Mouse (Mus musculus): ENCODE data around the gene Zcchc17. TPM values are rescaled to one million over a fixed set of nuclear protein-coding genes. Genes with fewer than 3 reads are reported as not detected.

Gene Zcchc17
- 24.0 TPM for polyA plus RNA-seq (2012; fragmentation: generic; extraction: Trizol)

DNA sequence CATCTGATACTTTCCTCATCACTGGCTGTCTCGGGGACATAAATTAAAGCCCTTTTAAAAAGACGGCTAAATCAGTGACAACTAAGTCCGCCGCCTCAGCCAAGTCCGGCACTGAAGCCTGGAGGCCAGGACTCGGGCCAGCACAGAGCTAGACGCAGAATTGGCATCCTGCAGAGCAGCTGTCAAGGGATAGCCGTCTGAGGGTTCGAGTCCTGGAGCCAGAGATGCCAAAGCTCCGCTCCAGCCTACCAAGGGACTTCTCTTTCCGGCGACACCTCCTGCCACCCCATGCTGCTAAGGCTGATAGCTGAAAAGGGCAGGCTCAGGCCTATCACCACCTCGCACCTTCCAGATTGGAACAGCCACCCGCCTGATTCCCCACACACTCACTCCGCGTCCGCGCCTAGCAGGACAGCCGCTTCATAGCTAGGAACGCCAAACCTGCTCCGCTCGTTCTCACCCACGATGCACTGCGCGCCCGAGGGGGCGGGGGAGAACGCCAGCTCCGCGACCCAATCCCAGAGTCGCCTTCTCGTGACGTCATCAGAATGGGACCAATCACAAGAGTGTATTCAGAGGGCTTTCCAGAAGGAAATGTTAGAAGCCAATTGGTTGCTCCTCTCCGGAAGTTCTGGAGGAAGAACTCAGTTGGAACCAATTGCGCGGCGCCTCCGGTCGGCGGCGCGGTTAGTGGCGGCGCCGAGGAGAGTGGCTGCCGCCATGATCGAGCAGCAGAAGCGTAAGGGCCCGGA lies at the start of gene Zcchc17, which contains the start of gene Snrnp40:
Gene Zcchc17, minus strand, starts transcription at position 458 of the 752 bp plus-strand sequence.
Gene Snrnp40, plus strand, starts transcription at position 647 of the 752 bp plus-strand sequence.
- H3K79me2 ChIP-seq (ENCODE audit: control insufficient read depth, insufficient read depth), result peaks cover 44% of the 10 kb centered on the region
- peak within 1 kb of the TSS; percentile 97 for H3K4me2 ChIP-seq (ENCODE audit: low read depth)
- no peaks in the 10 kb centered on the region for H3K36me3 ChIP-seq (ENCODE audit: control insufficient read depth, insufficient read depth)
- TF ChIP-seq POLR2A (IDR thresholded peaks at IDR 0.05; ENCODE audit: insufficient read length, low read depth), result peak; percentile 91
- TF ChIP-seq MYOG (IDR thresholded peaks at IDR 0.05; ENCODE audit: control insufficient read depth in 1 of 3, insufficient read depth in 1 of 3, insufficient read length in 2 of 3, low read depth in 2 of 3), result peak in 1 of 3 experiments; percentile 37
- TF ChIP-seq USF1 (IDR thresholded peaks at IDR 0.05; ENCODE audit: low read depth), result no peak
- peak in 2 of 3 experiments; percentile 30 to 31 for TF ChIP-seq MYOD1 (IDR thresholded peaks at IDR 0.05; ENCODE audit: control insufficient read depth in 1 of 3, insufficient read length in 2 of 3, low read depth in 2 of 3)
- TF ChIP-seq TCF12 (IDR thresholded peaks at IDR 0.05; ENCODE audit: insufficient read depth, poor library complexity, severe bottlenecking), result no peak
- TF ChIP-seq POLR2AphosphoS2 (IDR thresholded peaks at IDR 0.05; ENCODE audit: insufficient read length, low read depth), result peak; percentile 94
- peak; percentile 16 for TF ChIP-seq REST (IDR thresholded peaks at IDR 0.05; ENCODE audit: insufficient read depth, insufficient read length)
- peak; percentile 66 for TF ChIP-seq E2F4 (IDR thresholded peaks at IDR 0.05; ENCODE audit: insufficient read depth)
- H3K4me3 ChIP-seq, result peak within 1 kb of the TSS; percentile 90
- no peaks in the 10 kb centered on the region for H3K27me3 ChIP-seq (ENCODE audit: control insufficient read depth, insufficient read depth, insufficient read length)
- peak within 1 kb of the TSS; percentile 85 for H3ac ChIP-seq (ENCODE audit: control insufficient read depth, insufficient read length)

DNA sequence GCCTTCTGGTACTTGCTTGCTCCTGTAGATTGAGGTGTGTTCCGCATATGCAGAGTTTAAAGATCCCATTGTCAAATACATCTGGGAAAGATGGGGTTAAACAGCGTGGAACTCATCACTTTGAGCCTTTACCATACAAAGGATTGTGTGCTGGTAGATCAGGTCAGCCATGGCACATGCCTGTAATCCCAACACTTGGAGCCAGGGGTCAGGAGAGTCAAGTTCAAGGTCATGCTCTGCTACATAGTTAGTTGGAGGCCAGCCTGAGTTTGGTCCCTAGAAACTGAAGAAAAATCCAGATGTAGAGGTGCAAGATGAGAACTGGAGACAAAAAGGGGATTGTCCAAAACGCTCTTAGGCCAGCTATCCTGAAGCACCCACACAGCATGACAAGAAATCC lies 31.5 kb upstream of the Zcchc17 start:
- TF ChIP-seq TCF3 (IDR thresholded peaks at IDR 0.05; ENCODE audit: insufficient read length, low read depth) (no peak), MYOD1 (IDR thresholded peaks at IDR 0.05; ENCODE audit: control insufficient read depth in 1 of 3, insufficient read length in 2 of 3, low read depth in 2 of 3) (no peak)
- no peak overlapping the region for H3K4me3 ChIP-seq
- H3K79me2 ChIP-seq (ENCODE audit: control insufficient read depth, insufficient read depth), result no peaks in the 10 kb centered on the region
- no peak overlapping the region for H3ac ChIP-seq (ENCODE audit: control insufficient read depth, insufficient read length)
- peaks cover 19% of the 10 kb centered on the region for H3K36me3 ChIP-seq (ENCODE audit: control insufficient read depth, insufficient read depth)
- no peak overlapping the region for H3K4me2 ChIP-seq (ENCODE audit: low read depth)
- H3K27me3 ChIP-seq (ENCODE audit: control insufficient read depth, insufficient read depth, insufficient read length), result no peaks in the 10 kb centered on the region

DNA sequence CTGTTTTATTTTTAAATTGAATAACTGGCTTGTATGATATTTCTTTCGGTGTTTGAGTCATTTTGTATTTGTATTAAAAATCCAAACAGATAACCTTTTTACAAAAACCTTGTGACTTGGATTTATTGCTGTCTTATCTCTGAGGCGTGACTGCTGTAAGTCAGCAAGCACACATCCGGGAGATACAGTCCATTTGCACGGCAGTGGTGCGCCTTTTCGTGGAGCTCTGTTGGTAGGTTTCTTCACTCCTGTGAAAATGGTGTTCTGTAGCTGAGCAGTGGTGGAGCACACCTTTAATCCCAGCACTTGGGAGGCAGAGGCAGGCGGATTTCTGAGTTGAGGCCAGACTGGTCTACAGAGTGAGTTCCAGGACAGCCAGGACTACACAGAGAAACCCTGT lies 30.2 kb upstream of the Zcchc17 start:
- H3K4me2 ChIP-seq (ENCODE audit: low read depth), result no peak overlapping the region
- TF ChIP-seq CEBPB (IDR thresholded peaks at IDR 0.05; ENCODE audit: insufficient read depth, poor library complexity, severe bottlenecking), result no peak
- no peak for TF ChIP-seq POLR2A (IDR thresholded peaks at IDR 0.05; ENCODE audit: insufficient read length, low read depth)
- no peak for TF ChIP-seq POLR2AphosphoS2 (IDR thresholded peaks at IDR 0.05; ENCODE audit: insufficient read length, low read depth)
- TF ChIP-seq USF1 (IDR thresholded peaks at IDR 0.05; ENCODE audit: low read depth), result no peak
- no peak for TF ChIP-seq SRF (IDR thresholded peaks at IDR 0.05; ENCODE audit: control insufficient read depth, insufficient read length, low read depth)
- no peak for TF ChIP-seq E2F4 (IDR thresholded peaks at IDR 0.05; ENCODE audit: insufficient read depth)
- TF ChIP-seq TCF3 (IDR thresholded peaks at IDR 0.05; ENCODE audit: insufficient read length, low read depth), result no peak
- TF ChIP-seq MYOG (IDR thresholded peaks at IDR 0.05; ENCODE audit: control insufficient read depth in 1 of 3, insufficient read depth in 1 of 3, insufficient read length in 2 of 3, low read depth in 2 of 3), result no peak
- no peak for TF ChIP-seq MAX (IDR thresholded peaks at IDR 0.05; ENCODE audit: low read depth)
- TF ChIP-seq MYOD1 (IDR thresholded peaks at IDR 0.05; ENCODE audit: control insufficient read depth in 1 of 3, insufficient read length in 2 of 3, low read depth in 2 of 3), result no peak
- TF ChIP-seq TCF12 (IDR thresholded peaks at IDR 0.05; ENCODE audit: insufficient read depth, poor library complexity, severe bottlenecking), result no peak
- TF ChIP-seq REST (IDR thresholded peaks at IDR 0.05; ENCODE audit: insufficient read depth, insufficient read length), result no peak
- no peaks in the 10 kb centered on the region for H3K79me2 ChIP-seq (ENCODE audit: control insufficient read depth, insufficient read depth)
- H3ac ChIP-seq (ENCODE audit: control insufficient read depth, insufficient read length), result no peak overlapping the region
- H3K4me3 ChIP-seq, result no peak overlapping the region
- peaks cover 28% of the 10 kb centered on the region for H3K36me3 ChIP-seq (ENCODE audit: control insufficient read depth, insufficient read depth)
- H3K27me3 ChIP-seq (ENCODE audit: control insufficient read depth, insufficient read depth, insufficient read length), result no peaks in the 10 kb centered on the region

DNA sequence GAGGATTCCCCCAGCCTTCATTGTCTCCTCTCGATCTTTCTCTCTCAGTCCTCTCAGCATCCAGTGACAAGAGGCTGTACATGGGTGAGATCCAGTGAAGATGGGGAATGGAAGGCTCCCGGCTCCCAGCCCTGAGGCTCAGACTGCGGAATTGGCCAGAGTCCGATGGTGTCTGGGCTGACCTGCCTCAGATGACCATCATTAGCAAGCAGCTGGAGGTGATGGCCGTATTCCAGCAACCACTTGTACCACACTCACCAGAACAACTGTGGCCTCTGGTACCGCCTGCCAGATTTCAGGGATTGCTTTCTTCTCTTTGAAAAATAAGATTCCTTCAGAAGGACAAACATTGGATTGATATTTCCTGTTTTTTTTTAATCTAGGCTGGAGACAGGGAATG lies 29.8 kb upstream of the Zcchc17 start:
- no peak overlapping the region for H3K4me3 ChIP-seq
- no peaks in the 10 kb centered on the region for H3K79me2 ChIP-seq (ENCODE audit: control insufficient read depth, insufficient read depth)
- no peak overlapping the region for H3K4me2 ChIP-seq (ENCODE audit: low read depth)
- TF ChIP-seq MYOD1 (IDR thresholded peaks at IDR 0.05; ENCODE audit: control insufficient read depth in 1 of 3, insufficient read length in 2 of 3, low read depth in 2 of 3) (peak in 2 of 3 experiments; percentile 90 to 92), TCF12 (IDR thresholded peaks at IDR 0.05; ENCODE audit: insufficient read depth, poor library complexity, severe bottlenecking) (peak; percentile 48), MAX (IDR thresholded peaks at IDR 0.05; ENCODE audit: low read depth) (no peak), USF1 (IDR thresholded peaks at IDR 0.05; ENCODE audit: low read depth) (no peak), SRF (IDR thresholded peaks at IDR 0.05; ENCODE audit: control insufficient read depth, insufficient read length, low read depth) (peak; percentile 29), POLR2AphosphoS2 (IDR thresholded peaks at IDR 0.05; ENCODE audit: insufficient read length, low read depth) (no peak), MYOG (IDR thresholded peaks at IDR 0.05; ENCODE audit: control insufficient read depth in 1 of 3, insufficient read depth in 1 of 3, insufficient read length in 2 of 3, low read depth in 2 of 3) (peak; percentile 85 to 96 (median 86)), TCF3 (IDR thresholded peaks at IDR 0.05; ENCODE audit: insufficient read length, low read depth) (peak; percentile 75)
- H3ac ChIP-seq (ENCODE audit: control insufficient read depth, insufficient read length), result no peak overlapping the region
- H3K36me3 ChIP-seq (ENCODE audit: control insufficient read depth, insufficient read depth), result peaks cover 28% of the 10 kb centered on the region
- no peaks in the 10 kb centered on the region for H3K27me3 ChIP-seq (ENCODE audit: control insufficient read depth, insufficient read depth, insufficient read length)

GRCm38 (mm10) chr4:130387256-130387655 lies 27.5 kb upstream of the Zcchc17 start:
- no peak overlapping the region for H3ac ChIP-seq (ENCODE audit: control insufficient read depth, insufficient read length)
- H3K27me3 ChIP-seq (ENCODE audit: control insufficient read depth, insufficient read depth, insufficient read length), result no peaks in the 10 kb centered on the region
- TF ChIP-seq USF1 (IDR thresholded peaks at IDR 0.05; ENCODE audit: low read depth) (no peak), REST (IDR thresholded peaks at IDR 0.05; ENCODE audit: insufficient read depth, insufficient read length) (no peak), MYOD1 (IDR thresholded peaks at IDR 0.05; ENCODE audit: control insufficient read depth in 1 of 3, insufficient read length in 2 of 3, low read depth in 2 of 3) (no peak), MAX (IDR thresholded peaks at IDR 0.05; ENCODE audit: low read depth) (no peak), SRF (IDR thresholded peaks at IDR 0.05; ENCODE audit: control insufficient read depth, insufficient read length, low read depth) (no peak), CEBPB (IDR thresholded peaks at IDR 0.05; ENCODE audit: insufficient read depth, poor library complexity, severe bottlenecking) (no peak), E2F4 (IDR thresholded peaks at IDR 0.05; ENCODE audit: insufficient read depth) (no peak), MYOG (IDR thresholded peaks at IDR 0.05; ENCODE audit: control insufficient read depth in 1 of 3, insufficient read depth in 1 of 3, insufficient read length in 2 of 3, low read depth in 2 of 3) (no peak), POLR2AphosphoS2 (IDR thresholded peaks at IDR 0.05; ENCODE audit: insufficient read length, low read depth) (no peak)
- no peak overlapping the region for H3K4me3 ChIP-seq
- H3K79me2 ChIP-seq (ENCODE audit: control insufficient read depth, insufficient read depth), result no peaks in the 10 kb centered on the region
- peaks cover 42% of the 10 kb centered on the region for H3K36me3 ChIP-seq (ENCODE audit: control insufficient read depth, insufficient read depth)
- no peak overlapping the region for H3K4me2 ChIP-seq (ENCODE audit: low read depth)

Data from myocyte (in vitro differentiated cells).